Mouse (Mus musculus) lung, adult 18-20 months (tissue): Measurements from ENCODE around the gene Vps11.
"Not testable (repeated sequence)": the region's sequence is repeated elsewhere in the genome, so short reads cannot be mapped to it uniquely, and the experiment has no call there.

Source experiments
- DNase-seq, 2 experiments: peaks; one replicate each; pipeline ENCODE4 v3.0.0; 2022; ENCODE audit warnings: mixed read lengths in 2 of 2

The Vps11 gene

DNA sequence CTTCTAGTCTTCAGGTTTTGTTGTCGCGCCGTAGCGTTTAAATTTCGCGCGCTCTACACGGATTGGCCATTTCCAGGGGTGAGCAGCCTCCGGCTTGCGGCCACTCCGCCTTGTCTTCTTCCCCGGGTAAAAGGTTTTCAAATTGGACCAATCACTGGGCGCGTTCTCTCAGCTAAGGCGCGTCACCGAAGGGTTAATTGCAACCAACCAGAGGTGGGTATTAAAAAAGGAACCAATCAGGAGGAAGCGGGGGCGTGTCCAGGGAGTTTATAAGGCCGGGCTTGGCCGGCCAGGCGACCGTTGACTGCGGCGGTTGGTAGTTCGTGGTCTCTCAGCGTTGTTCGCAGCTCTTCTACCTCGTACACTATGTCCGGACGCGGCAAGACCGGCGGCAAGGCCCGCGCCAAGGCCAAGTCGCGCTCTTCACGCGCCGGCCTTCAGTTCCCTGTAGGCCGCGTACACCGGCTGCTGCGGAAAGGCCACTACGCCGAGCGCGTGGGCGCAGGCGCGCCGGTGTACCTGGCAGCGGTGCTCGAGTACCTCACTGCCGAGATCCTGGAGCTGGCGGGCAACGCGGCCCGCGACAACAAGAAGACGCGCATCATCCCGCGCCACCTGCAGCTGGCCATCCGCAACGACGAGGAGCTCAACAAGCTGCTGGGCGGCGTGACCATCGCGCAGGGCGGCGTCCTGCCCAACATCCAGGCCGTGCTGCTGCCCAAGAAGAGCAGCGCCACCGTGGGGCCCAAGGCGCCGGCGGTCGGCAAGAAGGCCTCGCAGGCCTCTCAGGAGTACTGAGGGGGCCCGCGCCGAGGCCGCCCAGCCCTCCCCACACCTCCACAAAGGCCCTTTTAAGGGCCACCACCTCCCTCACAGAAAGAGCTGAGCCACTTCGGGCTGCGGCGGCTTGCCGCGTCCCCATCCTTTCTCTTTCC, 26.8 kb downstream of the Vps11 start, which contains the start of gene H2afx:
Gene H2afx, plus strand, starts transcription at position 299 of the 935 bp plus-strand sequence.
- peak; percentile 99 for DNase-seq

DNA sequence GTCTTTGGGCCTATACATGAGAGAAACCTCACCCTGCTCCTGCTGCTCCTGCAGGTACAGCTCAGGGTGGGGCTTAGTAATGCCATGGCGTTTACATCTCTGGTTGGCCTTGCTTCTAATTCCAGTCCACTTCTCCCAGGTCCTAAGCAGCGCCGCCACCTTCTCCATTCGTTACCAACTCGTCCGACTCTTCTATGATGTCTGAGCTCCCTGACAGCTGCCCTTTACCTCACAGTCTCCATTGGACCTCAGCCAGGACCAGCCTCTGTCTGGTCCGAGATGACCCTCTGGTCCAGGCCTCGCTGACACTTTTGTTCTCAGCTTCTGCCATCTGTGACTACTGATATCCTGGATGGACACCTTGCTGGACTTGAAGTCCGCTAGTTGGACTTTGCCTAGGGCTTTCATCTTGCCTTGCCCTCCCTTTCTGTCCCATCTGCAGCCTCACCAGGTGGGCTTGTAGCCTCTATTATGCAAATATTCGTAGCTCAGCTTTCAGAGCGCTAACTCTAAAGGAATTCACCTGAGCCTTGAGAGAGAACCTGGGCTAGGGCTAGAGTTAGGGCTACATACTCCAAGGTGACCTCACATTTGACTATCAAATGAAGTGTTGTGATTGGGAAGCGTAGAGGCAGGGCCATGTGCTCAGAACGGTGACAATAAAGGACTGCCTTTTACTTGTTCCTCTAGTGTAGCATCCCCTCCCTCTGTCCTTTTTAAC, 28.4 kb downstream of the Vps11 start:
- DNase-seq, result no peak

GRCm38 (mm10) chr9:44330736-44331135, 30.7 kb downstream of the Vps11 start:
- DNase-seq, result no peak

GRCm38 (mm10) chr9:44327926-44328325, 33.5 kb downstream of the Vps11 start:
- no peak for DNase-seq

GRCm38 (mm10) chr9:44327064-44327711, 34.3 kb downstream of the Vps11 start:
- DNase-seq, result peak; percentile 71 to 76

DNA sequence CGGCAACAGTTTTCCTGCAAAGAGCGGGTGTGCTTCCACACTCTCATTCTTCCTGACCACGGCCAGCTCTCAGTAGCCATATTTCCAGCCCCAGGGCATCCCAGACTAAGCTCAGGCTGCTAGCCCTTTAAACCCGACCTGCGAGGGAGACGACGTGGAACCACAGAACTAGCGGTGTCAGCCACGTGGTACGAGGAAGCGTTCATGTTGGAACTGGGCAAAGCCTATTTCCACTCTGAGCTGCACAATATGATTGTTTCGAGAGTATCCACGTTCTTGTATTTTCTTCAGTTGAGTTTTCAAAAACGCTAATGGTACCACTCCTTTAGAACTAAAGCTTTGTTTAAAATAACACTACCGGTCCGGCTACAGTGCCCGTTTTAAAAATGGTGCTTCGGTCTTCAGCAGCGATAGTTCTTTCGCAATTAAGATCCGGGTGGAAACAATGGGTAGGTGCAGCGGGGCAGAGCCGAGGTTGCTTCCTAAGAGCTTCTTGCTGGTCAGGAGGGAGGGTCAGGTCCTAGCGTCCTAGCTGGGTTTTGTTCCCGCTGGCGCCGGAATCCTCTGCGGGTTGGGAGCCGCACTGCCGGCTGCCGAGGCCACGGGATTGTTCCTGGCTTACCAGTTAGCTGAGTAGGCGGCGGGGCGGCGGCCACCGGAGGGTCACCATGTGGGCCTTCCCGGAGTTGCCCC, 35.0 kb downstream of the Vps11 start:
- peak; percentile 90 to 92 for DNase-seq

- DNase-seq, result no peak
These were observed 35.6 kb downstream of the Vps11 start, which contains the start of gene Dpagt1 for GRCm38 (mm10) chr9:44325768-44326370. Gene Dpagt1, plus strand, starts transcription at chr9:44326019.

DNA sequence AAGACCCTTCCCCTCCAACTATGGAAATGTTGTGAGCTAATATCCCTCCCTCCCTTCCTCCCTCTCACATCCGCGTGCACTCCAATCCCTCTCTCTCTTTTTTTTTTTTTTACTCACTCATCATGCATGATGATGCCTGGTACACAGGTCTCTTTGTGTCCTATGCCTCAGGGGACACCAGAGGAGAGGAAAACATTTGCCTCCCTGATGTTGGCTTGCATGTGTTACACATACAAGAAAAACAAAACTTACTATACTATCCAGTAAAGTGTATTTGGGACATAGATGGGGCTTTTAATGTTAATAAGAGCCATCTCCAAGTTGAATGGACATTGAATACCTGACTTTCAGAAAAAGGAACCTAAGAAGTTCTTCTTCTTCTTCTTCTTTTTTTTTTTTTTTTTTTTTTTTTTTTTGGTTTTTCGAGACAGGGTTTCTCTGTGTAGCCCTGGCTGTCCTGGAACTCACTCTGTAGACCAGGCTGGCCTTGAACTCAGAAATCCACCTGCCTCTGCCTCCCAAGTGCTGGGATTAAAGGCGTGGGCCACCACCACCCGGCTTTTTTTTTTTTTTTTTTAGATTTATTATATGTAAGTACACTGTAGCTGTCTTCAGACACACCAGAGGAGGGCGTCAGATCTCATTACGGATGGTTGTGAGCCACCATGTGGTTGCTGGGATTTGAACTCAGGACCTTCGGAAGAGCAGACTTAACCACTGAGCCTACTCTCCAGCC, 36.3 kb downstream of the Vps11 start:
- not testable (repeated sequence) for DNase-seq

DNA sequence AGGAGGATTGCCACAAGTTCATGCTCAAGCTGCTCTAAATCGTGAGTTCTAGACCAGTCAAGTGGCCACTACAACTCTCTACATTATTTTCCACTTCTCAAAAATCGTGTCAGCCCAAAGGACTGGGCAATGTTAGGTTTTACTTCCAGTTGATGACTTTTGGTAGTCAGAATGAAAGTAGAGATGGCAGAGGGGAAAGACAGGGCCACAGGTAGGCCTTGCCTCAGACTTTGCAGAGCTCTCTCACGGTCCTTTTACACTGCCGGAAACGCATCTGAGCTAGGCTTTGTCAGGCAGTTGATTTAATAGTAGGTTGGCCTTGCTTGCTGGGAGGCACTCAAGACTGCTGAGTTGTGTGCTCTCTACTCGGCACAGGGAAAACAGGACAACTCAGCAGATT, 37.3 kb downstream of the Vps11 start:
- no peak for DNase-seq

DNA sequence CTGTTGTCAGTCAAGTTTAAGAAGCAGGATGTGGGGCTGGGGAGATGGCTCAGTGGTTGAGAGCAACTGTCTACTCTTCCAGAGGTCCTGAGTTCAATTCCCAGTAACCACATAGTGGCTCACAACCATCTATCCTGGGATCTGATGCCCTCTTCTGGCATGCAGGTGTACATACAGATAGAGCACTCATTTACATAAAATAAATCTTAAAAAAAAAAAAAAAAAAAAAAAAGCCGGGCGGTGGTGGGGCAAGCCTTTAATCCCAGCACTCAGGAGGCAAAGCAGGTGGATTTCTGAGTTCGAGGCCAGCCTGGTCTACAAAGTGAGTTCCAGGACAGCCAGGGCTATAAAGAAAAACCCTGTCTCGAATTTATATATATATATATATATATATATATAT, 37.8 kb downstream of the Vps11 start:
- DNase-seq, result not testable (repeated sequence)

GRCm38 (mm10) chr9:44320799-44321133, 40.7 kb downstream of the Vps11 start:
- DNase-seq, result no peak

DNA sequence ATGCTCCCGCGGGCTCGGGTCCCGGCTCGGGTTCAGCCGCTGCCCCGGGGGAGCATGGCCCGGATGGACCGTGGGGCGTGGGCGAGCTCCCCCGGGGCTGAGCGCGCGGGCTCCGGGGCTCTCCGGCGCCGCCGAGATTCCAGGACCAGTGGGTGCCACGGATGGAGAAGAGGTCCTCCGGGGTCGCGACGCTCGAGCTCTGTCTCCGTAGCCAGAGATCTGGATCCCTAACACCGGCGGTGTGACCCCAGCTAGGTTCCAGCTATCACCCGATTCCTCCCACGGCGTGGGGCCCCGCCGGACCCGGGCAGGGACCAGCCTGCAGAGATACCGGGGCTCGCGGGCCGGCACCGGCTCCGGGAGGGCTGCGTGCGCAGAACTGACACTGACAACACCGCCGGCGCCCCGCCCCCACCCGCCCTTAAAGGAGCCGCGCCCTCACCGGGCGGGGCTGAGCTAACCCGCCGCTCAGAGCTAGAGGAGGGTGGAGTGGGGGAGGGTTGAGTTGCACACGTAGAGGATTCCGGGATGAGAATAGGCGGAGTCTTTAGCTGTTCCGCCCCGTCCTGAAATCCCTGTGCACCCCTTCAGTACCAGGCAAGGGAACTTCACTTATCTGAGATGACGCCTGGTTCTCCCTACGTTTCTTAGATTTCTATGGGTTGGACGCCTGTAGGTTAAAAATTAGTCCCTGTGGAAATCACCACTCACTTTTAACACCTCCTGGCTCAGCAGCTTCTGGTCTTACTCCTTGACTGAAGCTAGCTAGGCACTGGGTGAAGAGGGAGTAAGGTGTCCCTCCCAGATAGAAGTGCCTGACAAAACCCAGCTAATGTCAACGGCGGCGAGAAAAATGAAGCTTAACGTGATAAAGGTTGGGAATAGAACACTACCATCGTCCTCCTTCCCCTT, 41.3 kb downstream of the Vps11 start, which contains the start of gene C2cd2l:
Gene C2cd2l, minus strand, starts transcription at position 399 of the 912 bp plus-strand sequence.
- DNase-seq, result peak; percentile 94 to 96

- no peak for DNase-seq
These were observed 42.2 kb downstream of the Vps11 start for GRCm38 (mm10) chr9:44319105-44319886.

DNA sequence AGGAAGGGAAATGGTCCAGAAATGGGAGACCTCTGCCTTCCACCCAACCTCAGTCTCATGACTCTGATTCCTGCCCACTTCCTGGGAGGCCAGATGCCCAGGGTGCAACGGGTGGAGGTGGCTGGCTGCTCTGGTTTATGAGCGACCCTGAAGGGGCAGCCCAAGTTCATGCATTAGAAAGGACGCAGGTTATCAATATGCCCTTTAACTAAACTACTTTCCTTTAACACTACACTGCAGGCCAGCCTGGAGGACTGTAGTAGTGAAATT, 42.7 kb downstream of the Vps11 start:
- DNase-seq, result no peak

- no peak for DNase-seq
These were observed 43.2 kb downstream of the Vps11 start for GRCm38 (mm10) chr9:44318076-44318825.

- no peak for DNase-seq
These were observed 44.0 kb downstream of the Vps11 start for GRCm38 (mm10) chr9:44317452-44317851.

DNA sequence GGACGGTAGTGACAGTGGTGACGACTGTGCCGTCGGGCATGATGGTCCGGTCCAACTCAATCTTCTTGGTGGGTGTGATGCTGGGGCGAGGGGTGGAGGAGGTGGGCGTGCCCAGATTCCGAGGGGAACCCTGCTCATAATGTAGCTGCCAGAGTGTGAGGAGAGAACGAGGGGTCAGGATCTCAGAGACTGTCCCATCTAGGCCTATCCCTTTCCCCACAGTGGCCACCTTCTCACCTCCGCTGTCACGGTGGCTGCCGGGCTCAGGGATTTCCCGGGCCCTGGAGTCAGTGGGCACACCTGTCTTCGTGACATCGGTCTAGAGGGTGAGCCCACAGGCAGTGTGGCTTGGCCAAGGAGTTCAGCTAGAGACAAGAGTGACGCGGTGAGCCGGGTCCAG, 46.6 kb downstream of the Vps11 start:
- no peak for DNase-seq

DNA sequence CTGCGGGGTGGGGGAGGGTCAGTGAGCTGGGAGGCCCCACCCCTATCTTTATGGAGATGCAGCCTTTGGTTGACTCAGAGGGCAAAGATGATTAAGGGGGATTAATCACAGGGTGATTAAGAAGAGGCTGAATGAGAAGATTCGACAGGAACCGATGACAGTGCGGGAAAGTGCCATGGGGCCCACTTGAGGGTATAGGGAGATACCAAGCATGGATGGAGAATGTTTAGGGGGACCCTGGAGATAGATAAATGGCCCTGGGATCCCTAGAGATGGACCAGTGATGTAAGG, 47.3 kb downstream of the Vps11 start:
- no peak for DNase-seq
